Mouse (Mus musculus) spleen, adult 2 months (tissue): Measurements from ENCODE around the gene Bicc1.

ENCODE experiments used
- CTCF ChIP-seq: fragments of 200-500 bp; IDR thresholded peaks from 2 replicates; pipeline ENCODE4 v1.5.1; 2011; ENCODE audit warnings: mild to moderate bottlenecking, inconsistent platforms; ENCODE audit not compliant: insufficient read depth, insufficient read length, insufficient replicate concordance; ENCODE audit errors: extremely low read depth
- POLR2A ChIP-seq: fragments of 200-500 bp; IDR thresholded peaks from 2 replicates; pipeline ENCODE4 v1.6.1; 2011; ENCODE audit warnings: low read depth, low read length, inconsistent platforms

GRCm38 (mm10) chr10:71127278-71127950, 32.1 kb downstream of the Bicc1 start:
- TF ChIP-seq POLR2A (no peak), CTCF (no peak)
